Mouse (Mus musculus) frontal cortex, postnatal 10 days (tissue): ENCODE data around the gene Mtch2.
"Not testable (repeated sequence)": the region's sequence is repeated elsewhere in the genome, so short reads cannot be mapped to it uniquely, and the experiment has no call there.

Experiments used
- DNase-seq, 2 experiments: peaks; one replicate each; pipeline ENCODE4 v3.0.0; 2022; ENCODE audit warnings: low spot score in 2 of 2, mixed read lengths in 1 of 2

Gene Mtch2

GRCm38 (mm10) chr2:90864184-90864583 is 17.2 kb downstream of the Mtch2 start:
- DNase-seq: no peak

- peak; percentile 63 to 81 for DNase-seq
Observed at GRCm38 (mm10) chr2:90866524-90866923, 19.6 kb downstream of the Mtch2 start.

DNA sequence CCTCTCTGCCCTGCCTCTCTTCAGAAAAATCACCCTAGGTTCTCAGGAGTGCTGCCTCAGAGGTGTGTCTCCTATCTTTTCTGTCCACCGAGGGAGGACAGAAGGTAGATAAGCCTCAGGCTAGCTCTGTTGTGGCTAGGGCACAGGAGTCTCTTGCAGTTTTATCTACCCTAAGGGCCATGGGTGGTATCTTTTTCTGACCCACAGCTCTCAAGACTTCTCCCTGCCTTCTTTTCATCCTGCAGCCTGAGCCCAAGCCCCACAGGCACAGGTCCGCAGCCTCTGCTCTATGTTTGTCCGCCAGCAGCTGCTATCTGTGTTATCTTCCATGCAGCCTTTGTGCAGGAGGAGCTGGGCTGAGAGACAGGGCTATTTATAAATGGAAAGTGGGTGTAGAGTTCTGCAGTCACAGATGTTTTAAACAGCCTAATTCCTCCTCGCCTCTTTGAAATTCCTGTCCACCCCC is 23.2 kb downstream of the Mtch2 start:
- no peak for DNase-seq

- no peak for DNase-seq
Observed at GRCm38 (mm10) chr2:90871180-90871961, 24.4 kb downstream of the Mtch2 start.

DNA sequence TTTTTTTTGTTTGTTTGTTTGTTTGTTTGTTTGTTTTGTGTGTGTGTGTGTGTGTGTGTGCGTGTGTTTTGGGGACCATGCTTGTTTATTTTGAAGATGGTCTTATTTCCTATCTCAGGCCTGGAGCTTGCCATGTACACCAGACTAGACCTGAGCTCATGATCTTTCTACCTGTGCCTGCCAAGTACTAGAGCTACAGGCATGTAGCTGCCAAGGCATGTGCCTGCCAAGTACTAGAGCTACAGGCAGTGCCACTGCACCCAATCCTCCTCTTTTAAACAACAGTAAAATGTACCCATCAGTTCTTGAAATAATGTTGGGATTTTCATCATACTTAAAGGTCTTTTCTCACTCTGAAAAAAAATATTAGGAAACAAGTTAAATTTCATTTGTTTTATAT is 27.1 kb downstream of the Mtch2 start:
- no peak for DNase-seq

GRCm38 (mm10) chr2:90875239-90875638 is 28.3 kb downstream of the Mtch2 start:
- no peak for DNase-seq

- no peak for DNase-seq
Observed at GRCm38 (mm10) chr2:90877584-90878259, 30.8 kb downstream of the Mtch2 start.

GRCm38 (mm10) chr2:90879419-90879818 is 32.5 kb downstream of the Mtch2 start:
- DNase-seq: no peak

- no peak for DNase-seq
Observed at GRCm38 (mm10) chr2:90880144-90880785, 33.3 kb downstream of the Mtch2 start.

DNA sequence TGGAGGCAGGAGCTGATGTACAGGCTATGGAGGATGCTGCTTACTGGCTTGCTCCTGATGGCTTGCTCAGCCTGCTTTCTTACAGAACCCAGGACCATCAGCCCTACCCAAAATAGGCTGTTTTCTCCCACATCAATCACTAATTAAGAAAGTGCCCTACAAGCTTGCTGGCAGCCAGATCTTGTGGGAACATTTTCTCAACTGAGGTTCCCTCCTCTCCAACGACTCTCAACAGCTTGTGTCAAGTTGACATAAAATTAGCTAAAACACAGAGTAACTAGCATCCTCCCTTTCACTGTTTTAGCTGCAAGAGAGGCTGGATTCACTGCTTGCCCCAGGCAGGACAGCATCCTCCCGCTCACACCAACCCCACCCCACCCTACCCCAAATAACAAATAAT is 34.9 kb downstream of the Mtch2 start:
- DNase-seq: no peak

GRCm38 (mm10) chr2:90885218-90886041 is 38.5 kb downstream of the Mtch2 start, which contains the start of gene C1qtnf4:
TSS of gene C1qtnf4 (plus strand) at chr2:90885860.
- DNase-seq: peak in 1 of 2 experiments; percentile 54

GRCm38 (mm10) chr2:90886436-90886835 is 39.5 kb downstream of the Mtch2 start:
- no peak for DNase-seq

GRCm38 (mm10) chr2:90887627-90888026 is 40.7 kb downstream of the Mtch2 start:
- DNase-seq: no peak

DNA sequence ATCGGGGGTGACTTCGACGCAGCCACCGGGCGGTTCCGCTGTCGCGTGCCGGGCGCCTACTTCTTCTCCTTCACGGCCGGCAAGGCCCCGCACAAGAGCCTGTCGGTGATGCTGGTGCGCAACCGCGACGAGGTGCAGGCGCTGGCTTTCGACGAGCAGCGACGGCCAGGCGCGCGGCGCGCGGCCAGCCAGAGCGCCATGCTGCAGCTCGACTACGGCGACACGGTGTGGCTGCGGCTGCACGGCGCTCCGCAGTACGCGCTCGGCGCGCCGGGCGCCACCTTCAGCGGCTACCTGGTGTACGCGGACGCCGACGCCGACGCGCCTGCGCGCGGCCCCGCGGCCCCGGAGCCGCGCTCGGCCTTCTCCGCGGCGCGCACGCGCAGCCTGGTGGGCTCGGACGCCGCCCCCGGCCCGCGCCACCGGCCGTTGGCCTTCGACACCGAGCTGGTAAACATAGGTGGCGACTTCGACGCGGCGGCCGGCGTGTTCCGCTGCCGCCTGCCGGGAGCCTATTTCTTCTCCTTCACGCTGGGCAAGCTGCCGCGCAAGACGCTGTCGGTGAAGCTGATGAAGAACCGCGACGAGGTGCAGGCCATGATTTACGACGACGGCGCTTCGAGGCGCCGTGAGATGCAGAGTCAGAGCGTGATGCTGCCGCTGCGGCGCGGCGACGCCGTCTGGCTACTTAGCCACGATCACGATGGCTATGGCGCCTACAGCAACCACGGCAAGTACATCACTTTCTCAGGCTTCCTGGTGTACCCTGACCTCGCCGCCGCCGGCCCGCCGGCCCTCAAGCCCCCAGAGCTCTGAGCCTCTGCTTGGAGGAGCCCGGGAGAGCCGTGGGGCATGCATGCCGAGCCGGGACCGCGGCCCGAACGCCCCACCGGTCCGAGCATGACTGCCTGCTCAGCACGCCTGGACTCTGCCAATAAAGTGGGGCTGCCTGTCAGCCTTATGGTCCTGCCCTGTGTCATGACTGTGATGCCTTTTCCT is 42.9 kb downstream of the Mtch2 start:
- peak in 1 of 2 experiments; percentile 41 for DNase-seq

- DNase-seq: no peak
Observed at GRCm38 (mm10) chr2:90893673-90894298, 46.8 kb downstream of the Mtch2 start.

GRCm38 (mm10) chr2:90894299-90894677 is 47.3 kb downstream of the Mtch2 start:
- not testable (repeated sequence) for DNase-seq

DNA sequence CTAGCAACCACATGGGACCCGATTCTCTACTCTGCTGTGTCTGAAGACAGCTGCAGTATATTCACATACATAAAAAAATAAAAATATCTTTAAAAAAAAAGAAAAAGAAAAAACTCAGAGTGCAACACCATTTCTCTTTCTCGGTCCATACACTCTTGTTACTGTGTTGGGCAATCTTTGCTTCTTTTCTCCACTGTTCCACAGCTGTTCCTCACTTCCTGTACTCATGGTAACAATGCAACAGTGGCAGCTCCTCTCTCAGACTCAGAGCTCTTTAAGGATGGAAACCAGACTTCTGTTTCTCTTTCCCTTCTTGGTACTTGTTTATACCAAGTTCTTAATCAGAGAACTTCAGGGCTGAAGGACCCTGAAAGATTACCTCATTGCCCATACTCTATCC is 56.4 kb downstream of the Mtch2 start:
- no peak for DNase-seq

- peak; percentile 75 to 84 for DNase-seq
Observed at GRCm38 (mm10) chr2:90904076-90904855, 57.3 kb downstream of the Mtch2 start, which contains the start of the genes Kbtbd4 and Ndufs3. TSS of gene Kbtbd4 (plus strand) at chr2:90904740. TSS of gene Ndufs3 (minus strand) at chr2:90904827.

GRCm38 (mm10) chr2:90904856-90905224 is 57.9 kb downstream of the Mtch2 start:
- DNase-seq: no peak
